Mouse (Mus musculus) heart, embryonic 15.5 days (tissue): Measurements from ENCODE around the gene Adgre4. TPM values are rescaled to one million over a fixed set of nuclear protein-coding genes. Genes with fewer than 3 reads are reported as not detected.
"Not testable (repeated sequence)": the region's sequence is repeated elsewhere in the genome, so short reads cannot be mapped to it uniquely, and the experiment has no call there.

Experiments
- ATAC-seq: fragments of 200-750 bp; cut with Nextera tagmentation; replicated peaks from 2 replicates; pipeline ENCODE4 v1.8.0; 2017; ENCODE audit warnings: low read depth, moderate TSS enrichment; ENCODE audit not compliant: insufficient number of reproducible peaks, insufficient read depth, low FRiP score
- H3K27ac ChIP-seq: fragments of 300-500 bp; sonication (generic); 2 replicates; pipeline ENCODE4 v1.5.1; 2015; ENCODE audit warnings: mild to moderate bottlenecking, inconsistent platforms
- H3K27me3 ChIP-seq: fragments of 300-500 bp; sonication (generic); 2 replicates; pipeline ENCODE4 v1.6.1; 2015; ENCODE audit warnings: inconsistent platforms
- H3K36me3 ChIP-seq: fragments of 300-500 bp; sonication (generic); 2 replicates; pipeline ENCODE4 v1.6.1; 2015; ENCODE audit warnings: mild to moderate bottlenecking, inconsistent platforms
- H3K4me1 ChIP-seq: fragments of 300-500 bp; sonication (generic); replicated peaks from 2 replicates; pipeline ENCODE4 v1.6.1; 2015; ENCODE audit warnings: inconsistent platforms
- H3K4me2 ChIP-seq: fragments of 300-500 bp; sonication (generic); 2 replicates; pipeline ENCODE4 v1.6.1; 2015; ENCODE audit warnings: inconsistent platforms, mild to moderate bottlenecking, moderate library complexity
- H3K4me3 ChIP-seq: fragments of 300-500 bp; sonication (generic); 2 replicates; pipeline ENCODE4 v1.5.1; 2015; ENCODE audit warnings: mild to moderate bottlenecking, inconsistent platforms
- H3K9ac ChIP-seq: fragments of 300-500 bp; sonication (generic); 2 replicates; pipeline ENCODE4 v1.6.1; 2015; ENCODE audit warnings: mild to moderate bottlenecking, inconsistent platforms
- H3K9me3 ChIP-seq: fragments of 300-500 bp; sonication (generic); replicated peaks from 2 replicates; pipeline ENCODE4 v1.6.1; 2016; ENCODE audit warnings: inconsistent platforms
- WGBS: fragments of 180-500 bp; shearing (Covaris S2); methylation state at CpG from one replicate; pipeline ENCODE4 v1.1.7; 2015; ENCODE audit warnings: mixed read lengths; 5-methylcytosine and 5-hydroxymethylcytosine counted together
- polyA plus RNA-seq: library from polyadenylated mRNA; unstranded; fragments of >200 nt; fragmentation: Nextera tagmentation; extraction: Ambion mirVana; gene quantifications from 2 replicates; pipeline ENCODE4 v1.2.1, GENCODE M21; 2015

Gene Adgre4
- polyA plus RNA-seq, 1 experiment from 2014 or later: 0.24 TPM

DNA sequence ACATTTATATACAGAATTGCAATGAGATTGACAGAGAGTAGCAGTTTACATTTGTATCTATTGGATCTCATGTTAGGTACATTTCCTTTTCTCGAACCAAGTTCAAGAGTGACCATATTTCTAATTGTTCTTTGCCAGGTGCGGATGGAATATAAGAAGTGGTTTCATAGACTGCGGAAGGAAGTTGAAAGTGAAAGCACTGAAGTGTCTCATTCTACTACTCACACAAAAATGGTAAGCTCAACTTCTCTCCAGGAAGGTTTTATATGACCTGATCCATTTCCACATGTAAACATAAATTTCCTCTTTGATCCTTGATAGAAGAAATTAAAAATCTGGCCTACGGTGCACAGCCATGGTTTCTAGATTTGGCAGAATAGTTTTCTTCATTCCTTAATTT is 93.3 kb downstream of the Adgre4 start:
- no peaks in the 10 kb centered on the region for H3K9me3 ChIP-seq
- H3K4me2 ChIP-seq: no peak overlapping the region
- H3K4me1 ChIP-seq: no peaks in the 10 kb centered on the region
- H3K4me3 ChIP-seq: no peak overlapping the region
- no peak overlapping the region for H3K27ac ChIP-seq
- WGBS: 78% methylated on average over 4 of the region's 4 CpGs
- no peaks in the 10 kb centered on the region for H3K36me3 ChIP-seq
- H3K9ac ChIP-seq: no peak overlapping the region
- ATAC-seq: no peak
- H3K27me3 ChIP-seq: no peaks in the 10 kb centered on the region

DNA sequence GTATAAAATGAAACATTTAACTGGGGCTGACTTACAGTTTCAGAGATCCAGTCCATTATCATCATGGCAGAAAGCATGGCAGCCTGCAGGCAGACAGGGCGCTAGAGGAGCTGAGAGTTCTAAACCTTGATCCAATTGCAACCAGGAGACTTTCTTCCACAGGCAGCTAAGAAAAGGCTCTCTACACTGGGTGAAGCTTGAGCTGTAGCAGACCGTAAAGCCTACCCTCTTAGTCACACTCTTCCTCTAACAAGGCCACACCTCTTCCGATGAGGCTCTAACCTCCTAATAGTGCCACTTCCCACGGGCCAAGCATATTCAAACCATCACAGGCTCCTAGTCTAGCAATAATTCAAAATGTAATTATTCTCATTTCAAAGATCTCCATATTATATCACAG is 127.4 kb downstream of the Adgre4 start:
- ATAC-seq: no peak
- Histone ChIP-seq H3K4me3 (no peak overlapping the region), H3K4me2 (no peak overlapping the region), H3K9me3 (no peaks in the 10 kb centered on the region), H3K27me3 (no peaks in the 10 kb centered on the region), H3K27ac (no peak overlapping the region), H3K4me1 (peaks cover 14% of the 10 kb centered on the region), H3K36me3 (no peaks in the 10 kb centered on the region), H3K9ac (no peak overlapping the region)
- WGBS: 84% methylated on average over 4 of the region's 4 CpGs

DNA sequence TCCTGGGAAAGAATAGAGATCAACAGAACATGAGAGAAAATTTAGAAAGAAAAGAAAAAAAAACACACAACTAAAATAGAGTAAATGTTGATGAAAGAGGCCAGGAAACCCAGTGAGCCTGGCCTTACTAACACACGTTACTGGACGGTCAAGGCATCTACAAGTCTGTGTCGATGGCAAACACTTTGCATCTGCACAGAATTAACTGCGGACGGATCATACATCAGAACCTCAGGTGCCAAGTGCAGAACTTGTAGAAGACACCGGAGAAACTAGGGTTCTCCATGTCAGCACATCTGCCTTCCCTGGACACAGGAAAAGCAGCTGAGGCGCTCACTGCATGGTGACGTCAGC is 128.5 kb downstream of the Adgre4 start:
- H3K9ac ChIP-seq: peak overlapping the region; percentile 54
- peak overlapping the region; percentile 66 for H3K4me2 ChIP-seq
- H3K27ac ChIP-seq: peak overlapping the region; percentile 78
- not testable (repeated sequence) for H3K27me3 ChIP-seq, H3K9me3 ChIP-seq, ATAC-seq, H3K36me3 ChIP-seq
- H3K4me1 ChIP-seq: peaks cover 14% of the 10 kb centered on the region
- peak overlapping the region; percentile 62 for H3K4me3 ChIP-seq
- under 1% methylated on average over 7 of the region's 8 CpGs for WGBS

DNA sequence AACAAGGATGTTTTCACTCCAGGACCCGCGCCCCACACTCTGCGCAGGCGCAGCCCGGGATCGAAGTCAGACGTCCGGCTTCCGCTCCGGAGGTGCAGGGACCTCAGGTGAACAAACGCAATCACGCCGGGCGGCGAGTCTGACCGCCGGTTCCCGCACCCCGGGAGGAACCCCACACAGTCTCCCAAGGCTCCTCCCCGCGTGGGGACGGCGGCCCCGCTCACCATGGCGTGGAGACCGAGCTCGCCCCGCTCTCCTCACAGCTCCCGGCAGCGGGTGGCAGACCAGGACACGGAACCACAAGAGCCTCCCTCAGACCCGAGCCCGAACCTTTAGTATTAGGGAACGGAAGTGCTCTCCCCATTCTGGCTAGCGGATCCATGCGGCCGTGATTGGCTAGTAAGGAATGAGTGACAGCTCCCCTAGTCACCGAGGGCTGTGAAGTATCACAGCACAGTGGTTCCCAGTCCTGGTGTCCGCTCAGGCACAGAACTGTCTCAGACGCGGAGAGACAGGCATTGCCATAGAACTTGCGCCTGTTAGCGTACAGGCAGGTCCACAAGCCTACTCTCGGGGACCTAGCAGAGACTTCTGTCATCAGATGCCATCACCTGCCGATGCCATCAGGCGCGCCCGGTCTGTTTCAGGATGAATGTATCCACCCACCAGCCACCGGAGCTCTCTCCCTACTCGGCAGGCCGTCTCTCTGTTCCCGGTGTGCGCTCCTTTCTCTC is 129.0 kb downstream of the Adgre4 start, which contains the start of gene Zfp119a:
TSS of gene Zfp119a (minus strand) at position 295 of the 734 bp plus-strand sequence.
- Histone ChIP-seq H3K4me1 (peaks cover 14% of the 10 kb centered on the region), H3K4me2 (peak within 1 kb of the TSS; percentile 69), H3K9ac (peak within 1 kb of the TSS; percentile 69), H3K27ac (peak within 1 kb of the TSS; percentile 78), H3K4me3 (peak within 1 kb of the TSS; percentile 62)
- WGBS: under 1% methylated on average over 44 of the region's 53 CpGs
- ATAC-seq: peak; percentile 99
- not testable (repeated sequence) for H3K27me3 ChIP-seq, H3K36me3 ChIP-seq, H3K9me3 ChIP-seq

DNA sequence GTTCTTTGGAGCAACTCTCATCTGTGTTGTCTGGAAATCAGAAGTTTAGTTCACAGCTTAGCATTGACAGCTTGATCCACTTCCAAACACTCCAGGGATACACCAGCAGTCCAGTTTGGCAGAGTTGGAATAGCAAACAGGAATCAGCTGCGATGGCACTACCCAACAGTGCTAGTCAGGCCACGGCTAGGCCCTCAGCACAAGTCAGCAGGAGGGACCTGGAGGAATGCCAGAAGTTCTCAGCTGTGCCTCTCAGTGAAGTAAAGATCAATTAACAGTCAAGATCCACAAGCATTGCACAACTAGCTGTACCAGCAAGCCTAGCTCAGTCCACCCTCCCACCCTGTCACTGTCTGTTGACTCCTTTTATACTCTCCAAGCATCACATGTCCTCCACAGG is 133.8 kb downstream of the Adgre4 start:
- Histone ChIP-seq H3K27ac (no peak overlapping the region), H3K36me3 (no peaks in the 10 kb centered on the region), H3K4me3 (no peak overlapping the region), H3K4me2 (no peak overlapping the region), H3K9ac (no peak overlapping the region), H3K4me1 (0 out of 2 replicates have a peak, but pooled peaks cover 5% of the 10 kb centered on the region), H3K27me3 (peaks cover 4% of the 10 kb centered on the region; the same call in 1 of the 2 replicates), H3K9me3 (no peaks in the 10 kb centered on the region)
- 34% methylated on average over 2 of the region's 2 CpGs for WGBS
- ATAC-seq: no peak

DNA sequence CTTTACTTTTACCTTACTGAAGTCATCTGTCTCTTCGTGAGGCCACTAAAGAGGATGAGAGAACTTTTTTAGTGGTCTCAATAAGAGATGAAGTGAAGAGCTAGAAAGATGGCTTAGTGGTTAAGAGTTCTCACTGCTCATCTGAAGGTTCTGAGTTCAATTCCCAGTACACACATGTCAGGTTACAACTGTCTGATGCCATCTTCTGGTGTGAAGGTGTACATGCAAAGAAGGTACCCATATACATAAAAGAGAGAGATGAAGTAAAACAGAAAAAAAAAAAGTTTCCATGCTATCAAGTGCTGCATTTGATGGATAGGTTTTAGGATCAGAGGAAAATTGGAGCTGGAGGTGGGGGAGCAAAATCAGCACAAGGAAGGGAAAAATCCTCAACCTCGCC is 135.1 kb downstream of the Adgre4 start:
- H3K4me2 ChIP-seq: no peak overlapping the region
- ATAC-seq: no peak
- H3K27ac ChIP-seq: no peak overlapping the region
- no peaks in the 10 kb centered on the region for H3K36me3 ChIP-seq
- WGBS: 62% methylated on average over 2 of the region's 2 CpGs
- peaks cover 4% of the 10 kb centered on the region; the same call in 1 of the 2 replicates for H3K27me3 ChIP-seq
- H3K9me3 ChIP-seq: no peaks in the 10 kb centered on the region
- no peaks in the 10 kb centered on the region for H3K4me1 ChIP-seq
- no peak overlapping the region for H3K9ac ChIP-seq
- H3K4me3 ChIP-seq: no peak overlapping the region

DNA sequence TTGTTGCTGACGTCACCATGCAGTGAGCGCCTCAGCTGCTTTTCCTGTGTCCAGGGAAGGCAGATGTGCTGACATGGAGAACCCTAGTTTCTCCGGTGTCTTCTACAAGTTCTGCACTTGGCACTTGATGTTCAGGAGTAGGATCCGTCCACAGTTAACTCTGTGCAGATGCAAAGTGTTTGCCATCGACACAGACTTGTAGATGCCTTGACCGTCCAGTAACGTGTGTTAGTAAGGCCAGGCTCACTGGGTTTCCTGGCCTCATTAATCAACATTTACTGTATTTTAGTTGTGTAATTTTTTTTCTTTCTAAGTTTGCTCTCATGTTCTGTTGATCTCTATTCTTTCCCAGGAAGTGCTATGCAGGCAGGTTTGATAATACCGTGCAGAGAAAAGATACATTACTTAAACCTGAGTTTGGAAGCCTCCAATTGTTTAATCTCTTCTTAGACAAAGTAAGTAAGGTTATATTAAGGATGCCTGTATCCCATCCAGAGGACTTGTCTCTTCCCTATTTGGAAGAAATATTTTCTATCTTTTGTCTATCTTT is 142.7 kb downstream of the Adgre4 start:
- peak overlapping the region; percentile 86 for H3K27ac ChIP-seq
- peak overlapping the region; percentile 58 for H3K4me3 ChIP-seq
- not testable (repeated sequence) for H3K9me3 ChIP-seq, H3K27me3 ChIP-seq, ATAC-seq, H3K4me1 ChIP-seq
- 6% methylated on average over 6 of the region's 8 CpGs for WGBS
- peaks cover 18% of the 10 kb centered on the region for H3K36me3 ChIP-seq
- H3K9ac ChIP-seq: peak overlapping the region; percentile 31; the same call in 1 of the 2 replicates
- peak overlapping the region; percentile 62 for H3K4me2 ChIP-seq

DNA sequence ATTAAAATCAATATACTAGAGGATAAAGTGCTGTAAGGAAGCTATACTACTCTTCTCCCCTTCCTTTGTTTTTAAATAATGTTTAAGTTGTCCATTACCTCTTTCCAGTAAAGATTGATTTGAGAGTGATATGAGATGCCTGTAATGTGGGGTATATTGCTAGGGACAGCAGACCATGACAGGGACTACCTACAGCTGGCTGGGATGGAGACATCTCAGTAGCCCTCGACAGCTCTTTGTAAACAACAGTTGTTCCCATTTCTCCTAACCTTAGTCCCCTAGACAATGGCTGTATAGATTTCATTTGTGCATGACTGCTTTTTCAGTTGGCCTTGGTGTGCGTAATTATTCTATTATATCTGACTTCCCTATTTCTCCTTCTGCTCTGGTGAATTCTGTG is 153.3 kb downstream of the Adgre4 start:
- peaks cover 5% of the 10 kb centered on the region; the same call in 1 of the 2 replicates for H3K9me3 ChIP-seq
- no peaks in the 10 kb centered on the region for H3K27me3 ChIP-seq
- H3K36me3 ChIP-seq: peaks cover 6% of the 10 kb centered on the region
- no peak overlapping the region for H3K27ac ChIP-seq
- no peak overlapping the region for H3K4me2 ChIP-seq
- H3K4me1 ChIP-seq: no peaks in the 10 kb centered on the region
- no peak overlapping the region for H3K4me3 ChIP-seq
- H3K9ac ChIP-seq: no peak overlapping the region
- 62% methylated on average over 2 of the region's 2 CpGs for WGBS
- ATAC-seq: no peak

Other genes with a start within 250 kb of the Adgre4 start
- not detected in 2 replicates for gene Vmn2r118, start 124.8 kb upstream of the Adgre4 start, polyA plus RNA-seq
- gene Pot1b, start 37.4 kb upstream of the Adgre4 start, polyA plus RNA-seq: 4.8 and 5.6 TPM in 2 replicates
- gene Zfp119a, start 128.9 kb downstream of the Adgre4 start, polyA plus RNA-seq: 5.7 and 6.0 TPM in 2 replicates
- 6.8 and 8.8 TPM in 2 replicates for gene Zfp959, start 142.1 kb downstream of the Adgre4 start, polyA plus RNA-seq
- gene Zfp119b, start 199.5 kb downstream of the Adgre4 start, polyA plus RNA-seq: 4.3 and 5.5 TPM in 2 replicates
- gene Ebi3, start 202.7 kb downstream of the Adgre4 start, polyA plus RNA-seq: 0.87 and 2.2 TPM in 2 replicates
- gene Yju2, start 209.1 kb downstream of the Adgre4 start, polyA plus RNA-seq: 13.9 and 18.2 TPM in 2 replicates
- gene Shd, start 220.5 kb downstream of the Adgre4 start, polyA plus RNA-seq: 6.6 and 8.7 TPM in 2 replicates
- 2.6 and 5.0 TPM in 2 replicates for gene Fsd1, start 236.5 kb downstream of the Adgre4 start, polyA plus RNA-seq